In the genomic region with DNA sequence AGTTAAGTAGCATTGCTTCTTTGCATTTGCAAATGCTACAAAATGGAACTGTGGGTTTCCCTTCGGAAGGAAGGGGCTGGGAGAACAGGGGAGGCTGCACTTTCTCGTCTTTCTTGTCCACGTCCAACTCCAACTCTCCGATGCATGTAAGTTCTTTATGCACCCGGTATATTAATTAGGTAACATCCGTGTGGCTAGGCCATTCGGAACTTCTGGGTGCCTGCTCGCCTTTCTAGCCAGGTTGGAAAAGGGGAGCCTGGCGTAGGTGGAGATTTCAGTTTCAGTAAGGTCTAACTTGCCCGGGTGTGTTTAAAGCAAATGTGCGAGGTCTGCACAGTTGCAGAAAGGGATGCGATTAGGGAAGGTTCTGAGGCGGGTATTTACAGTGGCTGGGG, we compare ENCODE assay signal across 9 mouse cellular contexts. TPM values are rescaled to one million over a fixed set of nuclear protein-coding genes. Genes with fewer than 3 reads are reported as not detected.
A peak's percentile ranks its signal among the peaks of the same experiment; 100 is the strongest.
DNase-seq lines count a peak whose midpoint lies in the region; ATAC-seq and TF ChIP-seq lines count a peak whose summit lies in the region.
"Had no signal": no experiment of that assay in that cellular context is flagged by ENCODE, and none has a peak within 500 bp of the region (broad histone marks: within the 10 kb centered on the region; RNA-seq: fewer than 3 reads in every experiment).

No protein-coding gene starts in this region.

- H3K27ac ChIP-seq in heart, embryonic 11.5 days (ENCODE audit: low read depth, low read length), result no peak overlapping the region
- H3K27ac ChIP-seq in forebrain, embryonic 15.5 days (replicated peaks), result peak overlapping the region; percentile 69; the same call in 1 of the 2 replicates
- no peak overlapping the region for H3K27ac ChIP-seq in liver, embryonic 15.5 days (replicated peaks)

- H3K27me3 ChIP-seq in heart, embryonic 11.5 days (ENCODE audit: control insufficient read depth, insufficient read depth, low read length), result peaks cover 68% of the 10 kb centered on the region
- peaks cover 92% of the 10 kb centered on the region for H3K27me3 ChIP-seq in E14TG2a.4 (ENCODE audit: insufficient read depth, low read length)
- H3K27me3 ChIP-seq in forebrain, embryonic 15.5 days, result no peaks in the 10 kb centered on the region
- peaks cover 67% of the 10 kb centered on the region for H3K27me3 ChIP-seq in liver, embryonic 15.5 days

- H3K4me3 ChIP-seq in heart, embryonic 11.5 days (ENCODE audit: low read depth, low read length), result peak overlapping the region; percentile 64
- peak overlapping the region; percentile 76 for H3K4me3 ChIP-seq in E14TG2a.4 (replicated peaks; ENCODE audit: low read length)
- H3K4me3 ChIP-seq in forebrain, embryonic 15.5 days, result peak overlapping the region; percentile 58
- peak overlapping the region; percentile 40 for H3K4me3 ChIP-seq in liver, embryonic 15.5 days (replicated peaks)

- H3K36me3 ChIP-seq in heart, embryonic 11.5 days (ENCODE audit: control insufficient read depth, insufficient read depth, low read length), result no peaks in the 10 kb centered on the region
- H3K36me3 ChIP-seq in E14TG2a.4 (ENCODE audit: insufficient read depth, low read length), result no peaks in the 10 kb centered on the region
- no peaks in the 10 kb centered on the region for H3K36me3 ChIP-seq in forebrain, embryonic 15.5 days
- no peaks in the 10 kb centered on the region for H3K36me3 ChIP-seq in liver, embryonic 15.5 days (replicated peaks)

- WGBS in heart, embryonic 11.5 days (ENCODE audit: insufficient replicate concordance), result 1% methylated on average over 13 of the region's 13 CpGs
- 1% methylated on average over 13 of the region's 13 CpGs for WGBS in forebrain, embryonic 15.5 days
- 2% methylated on average over 13 of the region's 13 CpGs for WGBS in liver, embryonic 15.5 days (ENCODE audit: insufficient replicate concordance)

- H3K9ac ChIP-seq in heart, embryonic 11.5 days (ENCODE audit: low read depth, low read length), result peak overlapping the region; percentile 58; the same call in 1 of the 2 replicates
- peak overlapping the region; percentile 61 for H3K9ac ChIP-seq in forebrain, embryonic 15.5 days (replicated peaks)
- H3K9ac ChIP-seq in liver, embryonic 15.5 days, result no peak overlapping the region

- peak overlapping the region; percentile 95 for H3K4me2 ChIP-seq in heart, embryonic 11.5 days
- H3K4me2 ChIP-seq in forebrain, embryonic 15.5 days (replicated peaks), result peak overlapping the region; percentile 68
- peak overlapping the region; percentile 61 for H3K4me2 ChIP-seq in liver, embryonic 15.5 days

- no peaks in the 10 kb centered on the region for H3K4me1 ChIP-seq in heart, embryonic 11.5 days (ENCODE audit: control insufficient read depth, insufficient read depth, low read length)
- H3K4me1 ChIP-seq in E14TG2a.4 (replicated peaks; ENCODE audit: low read depth, low read length), result peaks cover 38% of the 10 kb centered on the region
- H3K4me1 ChIP-seq in forebrain, embryonic 15.5 days, result peaks cover 49% of the 10 kb centered on the region
- no peaks in the 10 kb centered on the region for H3K4me1 ChIP-seq in liver, embryonic 15.5 days (replicated peaks)

- no peaks in the 10 kb centered on the region for H3K9me3 ChIP-seq in heart, embryonic 11.5 days (replicated peaks; ENCODE audit: control insufficient read depth, low read length)
- no peaks in the 10 kb centered on the region for H3K9me3 ChIP-seq in E14TG2a.4 (ENCODE audit: low read length)
- H3K9me3 ChIP-seq in forebrain, embryonic 15.5 days, result no peaks in the 10 kb centered on the region
- H3K9me3 ChIP-seq in liver, embryonic 15.5 days (replicated peaks), result no peaks in the 10 kb centered on the region

- DNase-seq in heart, adult 9 months (ENCODE audit: low spot score in 2 of 2), result no peak
- no peak for DNase-seq in T-cell, adult 2 months (ENCODE audit: low spot score)
- no peak for DNase-seq in spleen, postnatal 4 days (ENCODE audit: low spot score in 2 of 2)

- ATAC-seq in heart, embryonic 11.5 days (replicated peaks; ENCODE audit: insufficient number of reproducible peaks, low FRiP score, low TSS enrichment), result no peak
- ATAC-seq in forebrain, embryonic 15.5 days (replicated peaks), result no peak
- no peak for ATAC-seq in liver, embryonic 15.5 days (ENCODE audit: insufficient read depth)
- no peak for ATAC-seq in inflammation-experienced regulatory T-cells, adult 6 months

- TF ChIP-seq CTCF in E14TG2a.4 (conservative IDR thresholded peaks at IDR 0.05; ENCODE audit: low read length), result no peak

RNA-seq across cellular contexts. Expression of a gene that starts 3.6 kb away (rescaled TPM):
- 0.89 and 1.0 TPM in 2 replicates for polyA plus RNA-seq in heart, embryonic 11.5 days (2014; fragmentation: Nextera tagmentation; extraction: Ambion mirVana)
- 45.0 and 48.1 TPM in 2 replicates for polyA plus RNA-seq in forebrain, embryonic 15.5 days (2015; fragmentation: Nextera tagmentation; extraction: Ambion mirVana)
- polyA plus RNA-seq in liver, embryonic 15.5 days (2015; fragmentation: Nextera tagmentation; extraction: Ambion mirVana), result 0.05 and 0.13 TPM in 2 replicates
- under 1 TPM; 0.15 to 0.65 (median 0.54) TPM for polyA plus RNA-seq in inflammation-experienced regulatory T-cells, adult 6 months (2017; shearing (Covaris generic))
- polyA plus RNA-seq: liver, adult 2 months had no signal

Comparison
In these comparisons a context has a peak if more than half of its experiments do, and no peak if none do; other contexts are left out.
1. RNA of a gene that starts 3.6 kb away (polyA plus RNA-seq): 45.0 to 48.1 TPM in forebrain, embryonic 15.5 days; 0.89 to 1.0 TPM in heart, embryonic 11.5 days, 0.15 to 0.65 TPM in inflammation-experienced regulatory T-cells, adult 6 months and 0.05 to 0.13 TPM in liver, embryonic 15.5 days; every median in the first group is over 10 times any median in the second.
2. Peak in every context shown above with its lines, with median percentiles within 50 percentile points of each other: H3K4me2 ChIP-seq and H3K4me3 ChIP-seq.